Mouse (Mus musculus): ENCODE measurements around the gene Irf5.

GRCm38 (mm10) chr6:29539502-29539901 is 13.1 kb downstream of the Irf5 start:
- no peak for TF ChIP-seq POLR2A (IDR thresholded peaks at IDR 0.05; ENCODE audit: borderline replicate concordance, insufficient read depth, low read length)
- TF ChIP-seq CTCF (IDR thresholded peaks at IDR 0.05; ENCODE audit: borderline replicate concordance, insufficient read depth, low read depth, low read length), result no peak

Data from cerebellum, adult 2 months (tissue).